Mouse (Mus musculus): ENCODE measurements around the gene Gm8926. TPM values are rescaled to one million over a fixed set of nuclear protein-coding genes. Genes with fewer than 3 reads are reported as not detected.
"Not testable (repeated sequence)": the region's sequence is repeated elsewhere in the genome, so short reads cannot be mapped to it uniquely, and the experiment has no call there.

Gene Gm8926
- polyA plus RNA-seq (2014; fragmentation: Nextera tagmentation; extraction: Ambion mirVana) = not detected in 2 replicates

GRCm38 (mm10) chr5:11770248-11770647 lies at the start of gene Gm8926:
Gm8926 (plus strand) TSS chr5:11770548.
- H3K9ac ChIP-seq (replicated peaks; ENCODE audit: low read length); H3K4me3 ChIP-seq (replicated peaks; ENCODE audit: low read depth, low read length); H3K9me3 ChIP-seq (ENCODE audit: control insufficient read depth, low read length); H3K4me1 ChIP-seq (ENCODE audit: control insufficient read depth, insufficient read depth, low read length); DNase-seq; H3K36me3 ChIP-seq (ENCODE audit: control insufficient read depth, insufficient read depth, low read length); ATAC-seq (ENCODE audit: low FRiP score, low TSS enrichment); H3K27ac ChIP-seq (replicated peaks; ENCODE audit: low read depth, low read length); H3K4me2 ChIP-seq (ENCODE audit: low read length); H3K27me3 ChIP-seq (ENCODE audit: control insufficient read depth, insufficient read depth, low read length): not testable (repeated sequence)
- WGBS = 75% methylated on average over 1 of the region's 4 CpGs

Other genes with a start within 250 kb of the Gm8926 start
- not detected in 2 replicates for gene Gm6460, start 175.6 kb upstream of the Gm8926 start, polyA plus RNA-seq (2014; fragmentation: Nextera tagmentation; extraction: Ambion mirVana)
- gene Gm8922, start 88.6 kb upstream of the Gm8926 start, polyA plus RNA-seq (2014; fragmentation: Nextera tagmentation; extraction: Ambion mirVana) = not detected in 2 replicates
- gene Gm6465, start 75.0 kb downstream of the Gm8926 start, polyA plus RNA-seq (2014; fragmentation: Nextera tagmentation; extraction: Ambion mirVana) = not detected in 2 replicates
- not detected in 2 replicates for gene 4933402N22Rik, start 147.5 kb downstream of the Gm8926 start, polyA plus RNA-seq (2014; fragmentation: Nextera tagmentation; extraction: Ambion mirVana)